Mouse (Mus musculus) ZHBTc4 (cell line): ENCODE results near the gene Emid1.

ENCODE experiments used
- DNase-seq: peaks from one replicate; pipeline ENCODE4 v3.0.0-alpha.2; 2011; ENCODE audit warnings: low read depth, low spot score

The Emid1 gene

DNA sequence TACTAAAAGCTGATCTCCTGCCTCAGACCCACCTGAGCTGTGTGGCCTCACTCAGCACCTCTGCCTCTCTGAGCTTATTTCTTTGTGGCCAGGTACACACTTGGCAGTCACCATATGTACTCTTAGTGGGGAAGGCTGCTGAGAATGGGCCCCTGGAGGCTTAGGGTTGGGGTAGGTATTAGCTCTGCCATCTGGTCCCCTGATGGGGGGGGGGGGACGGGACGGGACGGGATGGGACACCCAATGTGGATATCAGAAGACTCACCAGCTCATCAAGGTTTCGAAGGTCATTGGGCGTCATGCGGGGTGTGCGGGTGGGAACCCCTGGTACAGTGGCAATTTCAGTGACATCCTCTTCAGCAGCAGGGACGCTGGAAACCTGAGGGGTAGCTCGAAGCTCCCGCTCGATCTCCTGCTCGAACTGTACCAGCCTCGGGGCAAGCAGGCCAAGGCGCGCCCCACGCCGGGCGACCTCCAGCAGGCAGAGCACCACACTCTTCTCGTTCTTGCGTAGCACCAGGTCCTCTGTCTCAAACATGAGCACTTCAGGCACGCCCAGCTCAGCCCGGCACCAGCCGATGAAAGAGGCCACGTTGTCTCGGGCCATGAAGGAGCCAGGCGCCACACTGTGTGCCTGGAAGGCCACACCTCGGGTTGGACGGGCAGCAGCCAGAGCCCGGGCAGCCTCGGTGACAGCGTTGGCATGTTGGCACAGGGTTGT is 88.3 kb downstream of the Emid1 start:
- no peak for DNase-seq

DNA sequence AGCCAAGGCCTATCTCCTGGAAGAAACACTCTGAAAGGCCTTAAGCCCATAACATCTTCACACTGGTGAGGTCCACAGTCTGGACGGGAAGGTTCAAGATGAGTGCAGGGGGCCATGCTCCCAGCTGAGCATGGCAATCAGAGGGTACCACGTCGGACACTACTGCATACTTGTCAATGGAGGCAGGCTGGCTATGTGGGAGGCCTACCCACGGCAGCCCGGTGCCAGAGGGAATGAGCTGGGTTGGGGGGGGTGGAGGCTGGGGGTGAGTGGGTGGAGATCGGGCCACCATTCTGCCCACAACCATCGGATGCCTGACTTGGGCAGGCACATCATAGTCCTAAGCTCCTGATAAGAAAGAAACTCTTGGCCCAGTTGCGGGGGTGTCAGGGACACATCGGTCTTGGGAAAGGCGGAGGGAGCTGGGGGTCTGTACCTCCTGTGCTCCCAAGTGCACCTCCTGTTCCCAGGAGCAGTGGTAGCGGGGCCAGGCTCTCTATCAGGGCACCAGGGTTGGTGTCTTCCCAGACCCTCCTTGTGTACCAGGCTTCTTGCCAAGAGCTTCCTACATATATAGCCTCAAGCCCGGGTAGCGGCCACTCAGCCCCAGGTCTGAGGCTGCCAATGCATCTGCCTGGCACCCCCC is 89.1 kb downstream of the Emid1 start:
- DNase-seq, result no peak

DNA sequence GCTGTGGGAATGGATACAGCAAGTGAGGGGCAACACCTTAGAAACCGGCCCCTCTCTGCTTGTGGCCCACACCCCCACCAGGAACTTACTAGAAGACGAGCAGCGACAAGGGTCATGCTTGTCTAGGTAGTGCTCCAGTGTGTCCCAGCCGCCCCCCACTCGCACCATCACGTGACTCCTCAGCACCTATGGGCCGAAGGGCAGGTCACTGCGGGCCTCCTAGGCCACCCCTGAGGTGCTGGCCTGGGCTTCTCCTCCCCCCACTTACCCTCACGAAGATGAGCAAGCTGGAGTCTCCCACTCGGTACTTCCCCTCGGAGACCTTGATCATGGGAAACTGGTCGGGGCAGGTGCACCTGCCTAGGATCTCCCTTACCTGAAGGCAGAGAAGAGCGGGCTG is 89.7 kb downstream of the Emid1 start:
- DNase-seq, result no peak

DNA sequence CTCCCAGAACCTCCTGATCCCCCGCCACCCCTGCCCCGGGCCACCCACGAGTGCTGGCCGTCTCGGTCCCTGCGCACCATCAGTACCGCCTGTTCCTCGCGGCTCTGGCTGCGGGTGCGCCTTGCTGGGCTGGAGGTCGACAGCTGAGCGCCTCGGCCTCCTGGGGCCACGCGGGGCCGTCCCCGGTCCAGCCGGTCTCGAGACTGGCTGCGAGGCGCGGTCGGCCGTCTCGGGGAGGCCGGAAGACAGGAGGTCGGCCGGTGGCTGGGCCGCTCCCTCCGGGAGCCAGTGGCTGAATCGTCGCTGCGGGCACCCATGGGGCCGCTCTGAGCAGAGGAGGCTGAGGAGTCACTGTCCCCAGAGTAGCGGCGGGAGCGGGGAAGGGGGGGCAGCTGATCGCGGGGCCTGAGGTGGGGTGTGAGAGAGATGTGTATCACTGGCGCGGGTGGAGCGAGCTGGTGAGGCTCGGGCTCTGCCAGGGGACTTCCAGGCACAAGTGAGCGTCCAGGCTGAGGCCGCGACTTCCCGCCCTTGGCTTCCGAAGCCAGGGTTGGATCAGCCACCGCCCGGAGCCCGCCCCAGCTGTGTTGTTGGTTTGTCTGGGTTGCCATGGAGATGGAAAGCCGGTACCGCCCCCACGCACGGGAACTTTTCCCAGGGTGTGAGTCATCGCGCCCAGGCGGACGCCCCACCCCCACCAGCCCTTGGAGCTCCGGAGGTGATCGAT is 90.5 kb downstream of the Emid1 start:
- DNase-seq, result peak; percentile 95

DNA sequence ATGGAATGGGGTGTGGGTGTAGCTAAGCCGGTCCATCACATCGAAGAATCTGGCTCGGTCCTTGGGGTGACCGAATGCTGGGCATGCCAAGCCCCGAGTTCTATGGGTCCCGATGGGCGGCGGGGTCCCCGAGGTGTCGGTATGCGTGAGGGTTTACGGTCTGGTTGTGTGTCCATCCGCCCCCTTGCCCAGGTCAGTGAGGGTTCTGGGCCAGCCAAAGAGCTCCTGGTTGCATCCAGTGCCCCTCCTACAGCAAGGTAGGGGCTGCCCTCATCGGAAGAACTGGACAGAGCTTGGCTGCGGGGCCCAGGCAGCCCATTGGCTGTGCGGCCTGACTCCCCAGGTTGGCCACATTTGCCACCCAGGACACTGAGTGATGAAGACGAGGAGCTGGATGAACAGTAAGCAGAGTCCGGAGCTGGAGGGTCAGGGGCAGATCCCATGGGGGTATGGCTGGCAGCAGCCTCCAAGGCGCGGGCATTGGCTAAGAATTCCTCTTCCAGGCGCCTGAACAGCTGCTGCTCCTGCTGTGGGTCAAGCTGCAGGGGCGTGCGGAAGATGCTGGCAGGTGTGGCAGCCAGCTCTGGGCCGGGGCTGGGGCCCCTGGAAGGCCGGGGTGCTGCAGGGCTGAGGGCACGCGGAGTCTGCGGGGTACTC is 91.2 kb downstream of the Emid1 start:
- no peak for DNase-seq

DNA sequence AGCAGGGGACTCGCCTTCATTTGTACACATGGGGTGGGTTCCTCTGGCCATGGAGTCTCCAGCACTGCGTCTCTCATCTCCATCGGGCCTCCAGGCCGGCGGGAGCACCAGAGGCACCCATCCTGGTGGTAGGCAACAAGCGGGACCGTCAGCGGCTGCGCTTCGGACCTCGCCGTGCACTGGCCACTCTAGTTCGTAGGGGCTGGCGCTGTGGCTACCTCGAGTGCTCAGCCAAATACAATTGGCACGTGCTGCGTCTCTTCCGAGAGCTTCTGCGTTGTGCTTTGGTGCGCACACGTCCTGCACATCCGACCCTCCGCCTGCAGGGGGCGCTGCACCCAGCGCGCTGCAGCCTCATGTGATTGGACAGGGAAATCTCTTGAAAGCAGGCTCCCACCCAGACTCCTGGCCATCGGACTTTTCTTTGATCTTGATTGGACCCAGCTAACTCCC is 92.3 kb downstream of the Emid1 start:
- DNase-seq, result peak; percentile 88

DNA sequence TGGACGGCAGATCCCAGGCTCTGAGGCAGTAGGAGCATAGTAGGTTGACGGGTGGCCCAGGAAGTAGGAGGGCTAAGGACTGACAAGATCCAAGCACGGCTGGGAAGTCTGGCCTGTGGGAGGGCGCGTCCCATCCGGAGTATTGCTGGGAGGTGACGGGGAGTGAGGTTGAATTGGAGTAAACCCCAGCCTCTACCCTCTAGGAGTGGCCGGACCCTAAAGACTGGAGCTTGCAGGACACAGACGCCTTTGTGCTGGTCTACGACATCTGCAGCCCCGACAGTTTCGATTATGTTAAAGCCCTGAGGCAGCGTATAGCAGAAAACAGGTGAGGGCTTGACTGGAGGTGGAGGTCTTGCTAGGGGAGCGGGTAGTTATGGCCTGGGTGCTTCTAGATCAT is 92.8 kb downstream of the Emid1 start:
- DNase-seq, result no peak

DNA sequence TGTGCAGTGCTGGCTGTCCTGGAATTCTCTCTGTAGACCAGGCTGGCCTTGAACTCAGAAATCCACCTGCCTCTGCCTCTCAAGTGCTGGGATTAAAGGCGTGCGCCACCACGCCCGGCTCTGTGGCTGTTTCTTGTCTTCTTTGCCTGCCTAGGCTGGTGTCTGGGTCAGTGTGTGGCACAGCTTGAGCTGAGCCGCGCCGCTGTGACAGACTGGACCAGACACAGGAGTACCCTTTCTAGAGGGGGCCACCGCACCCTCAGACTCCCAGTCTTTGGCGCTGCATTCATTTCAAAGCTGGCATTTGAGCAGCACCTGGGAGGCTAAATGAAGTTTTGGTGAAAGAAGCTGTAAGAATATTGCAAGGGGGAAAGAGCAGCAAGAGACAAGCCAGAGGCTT is 93.3 kb downstream of the Emid1 start:
- DNase-seq, result no peak

DNA sequence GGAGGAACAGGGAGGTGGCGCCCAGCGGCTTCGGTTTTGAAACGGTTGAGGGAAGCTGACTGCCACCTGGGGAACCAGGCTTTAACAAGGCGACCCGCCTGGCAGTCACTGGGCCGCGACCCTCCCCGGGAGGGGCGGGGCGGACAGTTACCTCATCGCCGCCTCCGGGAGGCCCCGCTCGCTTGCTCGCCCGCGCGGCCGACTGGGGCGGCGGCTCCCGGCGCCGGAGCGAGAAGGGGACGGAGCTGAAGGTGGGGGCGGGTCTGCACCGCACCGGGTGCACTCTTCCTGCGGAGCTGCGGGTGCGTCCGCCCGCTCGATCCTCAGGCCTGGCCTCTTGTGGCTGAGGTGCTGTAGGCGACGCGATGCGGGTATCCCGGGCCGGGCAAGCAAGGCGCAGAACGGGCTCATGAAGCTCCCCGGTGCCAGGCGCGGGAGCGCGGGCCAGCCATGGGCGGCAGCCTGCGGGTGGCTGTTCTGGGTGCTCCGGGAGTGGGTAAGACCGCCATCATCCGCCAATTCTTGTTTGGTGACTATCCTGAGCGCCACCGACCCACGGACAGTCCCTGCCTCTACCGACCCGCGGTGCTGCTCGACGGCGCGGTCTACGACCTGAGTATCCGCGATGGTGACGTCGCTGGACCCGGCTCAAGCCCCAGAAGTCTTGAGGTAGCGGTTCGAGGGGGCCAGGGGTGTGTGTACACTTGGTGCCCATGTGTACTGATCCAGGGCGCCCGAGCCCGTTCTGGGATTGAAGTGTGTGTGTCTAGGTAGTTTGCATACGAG is 94.0 kb downstream of the Emid1 start, which contains the start of gene Rasl10a:
Gene Rasl10a, plus strand, starts transcription at position 273 of the 786 bp plus-strand sequence.
- no peak for DNase-seq

DNA sequence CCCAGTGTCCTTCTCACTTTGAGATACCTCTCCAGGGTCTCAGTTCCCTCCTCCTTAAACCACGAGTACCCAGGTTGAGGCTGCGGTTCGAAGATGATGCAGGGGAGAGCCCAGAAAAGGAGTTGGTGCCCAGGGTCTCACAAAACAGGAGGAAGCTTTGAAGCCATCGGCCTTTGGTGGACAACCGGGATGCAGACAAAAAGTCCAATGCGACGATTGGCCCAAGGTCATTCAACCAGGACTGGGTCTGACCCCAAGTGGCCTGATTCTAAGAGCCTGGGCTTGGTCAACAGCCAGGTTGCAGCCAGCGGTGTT is 94.6 kb downstream of the Emid1 start:
- no peak for DNase-seq

DNA sequence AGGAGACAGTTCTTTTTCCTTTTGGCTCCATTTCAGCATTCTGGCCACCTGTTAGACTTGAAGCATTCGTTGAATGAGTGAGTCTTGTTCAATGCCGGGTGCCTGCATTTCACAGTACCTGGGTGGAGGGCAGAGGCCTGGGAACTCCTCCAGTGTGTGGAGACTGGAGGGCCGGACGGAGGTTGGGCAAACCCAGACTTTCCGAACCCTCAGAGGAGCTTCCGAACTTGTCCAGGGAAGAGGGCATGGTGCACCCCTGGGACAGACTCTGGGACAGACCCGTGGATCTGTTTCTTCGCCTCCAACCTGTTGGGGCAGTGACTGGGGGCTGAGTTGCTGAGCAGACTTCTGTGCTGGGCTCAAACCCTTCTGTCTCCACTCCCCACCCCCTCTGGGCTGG is 95.0 kb downstream of the Emid1 start:
- DNase-seq, result no peak
